Mouse (Mus musculus) midbrain, embryonic 14.5 days (tissue): ENCODE measurements at regions not wholly inside any gene's neighbourhood (a gene's known extent, or its start where the extent isn't known, plus 50 kb on each side); places are given as distances from the start of the nearest gene placed in this dataset.

Source experiments
- ATAC-seq: fragments of 200-750 bp; cut with Nextera tagmentation; 2 replicates; pipeline ENCODE4 v1.8.0; 2017; ENCODE audit warnings: moderate number of reproducible peaks, moderate library complexity; ENCODE audit not compliant: low FRiP score, low TSS enrichment
- DNase-seq: peaks from one replicate; pipeline ENCODE4 v3.0.0-alpha.2; 2015
- H3K27ac ChIP-seq: fragments of 300-500 bp; sonication (generic); replicated peaks from 2 replicates; pipeline ENCODE4 v1.5.1; 2014; ENCODE audit warnings: mild to moderate bottlenecking, low read depth, low read length, moderate library complexity
- H3K27me3 ChIP-seq: fragments of 300-500 bp; sonication (generic); 2 replicates; pipeline ENCODE4 v1.6.1; 2014; ENCODE audit warnings: low read length, control low read depth, mixed read lengths; ENCODE audit not compliant: control insufficient read depth, insufficient read depth
- H3K36me3 ChIP-seq: fragments of 300-500 bp; sonication (generic); 2 replicates; pipeline ENCODE4 v1.6.1; 2014; ENCODE audit warnings: low read length, control low read depth; ENCODE audit not compliant: control insufficient read depth, insufficient read depth
- H3K4me1 ChIP-seq: fragments of 300-500 bp; sonication (generic); 2 replicates; pipeline ENCODE4 v1.6.1; 2014; ENCODE audit warnings: mild to moderate bottlenecking, antibody characterized with exemption, low read length, control low read depth; ENCODE audit not compliant: control insufficient read depth, insufficient read depth
- H3K4me2 ChIP-seq: fragments of 300-500 bp; sonication (generic); 2 replicates; pipeline ENCODE4 v1.6.1; 2014; ENCODE audit warnings: mild to moderate bottlenecking, low read length, moderate library complexity
- H3K4me3 ChIP-seq: fragments of 300-500 bp; sonication (generic); replicated peaks from 2 replicates; pipeline ENCODE4 v1.5.1; 2014; ENCODE audit warnings: low read depth, low read length
- H3K9ac ChIP-seq: fragments of 300-500 bp; sonication (generic); replicated peaks from 2 replicates; pipeline ENCODE4 v1.6.1; 2014; ENCODE audit warnings: mild to moderate bottlenecking, low read length, moderate library complexity
- H3K9me3 ChIP-seq: fragments of 300-500 bp; sonication (generic); 2 replicates; pipeline ENCODE4 v1.6.1; 2016; ENCODE audit warnings: low read length, control low read depth, mixed read lengths; ENCODE audit not compliant: control insufficient read depth
- WGBS: fragments of 180-500 bp; shearing (Covaris S2); extraction: QIAGEN DNeasy Blood & Tissue Kit; methylation state at CpG from one replicate; pipeline ENCODE4 v1.1.7; 2014; 5-methylcytosine and 5-hydroxymethylcytosine counted together

DNA sequence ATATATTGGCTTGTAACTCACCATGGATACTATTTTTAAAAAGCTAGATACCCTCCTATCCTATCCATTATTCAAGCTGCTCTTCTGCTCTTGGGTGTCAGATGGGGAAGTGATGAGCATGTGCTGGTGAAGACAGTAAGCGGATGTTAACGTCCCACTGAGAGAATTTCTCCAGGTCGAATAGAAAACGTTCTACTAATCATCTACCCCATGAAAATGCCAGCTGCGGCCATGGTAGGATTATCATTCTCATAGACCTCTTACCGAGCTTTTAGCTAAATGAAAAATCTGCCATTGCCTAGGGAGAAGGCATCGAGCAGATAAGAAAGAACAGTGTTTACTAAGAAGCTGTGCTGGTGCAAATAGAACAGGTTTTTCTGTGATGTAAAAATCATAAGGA is 1685.6 kb upstream of the Zeb2 start:
- H3K27ac ChIP-seq, result no peak overlapping the region; the same call in 1 of the 2 replicates
- H3K4me1 ChIP-seq, result no peaks in the 10 kb centered on the region
- H3K9me3 ChIP-seq, result no peaks in the 10 kb centered on the region
- no peaks in the 10 kb centered on the region for H3K36me3 ChIP-seq
- DNase-seq (peak; percentile 58), ATAC-seq (no peak)
- H3K9ac ChIP-seq, result 0 out of 2 replicates have a peak overlapping the region, but pooled peaks have one; percentile 27
- peak overlapping the region; percentile 35 for H3K4me2 ChIP-seq
- WGBS, result 19% methylated on average over 7 of the region's 7 CpGs
- H3K4me3 ChIP-seq, result 0 out of 2 replicates have a peak overlapping the region, but pooled peaks have one; percentile 5
- H3K27me3 ChIP-seq, result no peaks in the 10 kb centered on the region
